Mouse (Mus musculus): ENCODE data around the gene Hlcs. TPM values are rescaled to one million over a fixed set of nuclear protein-coding genes. Genes with fewer than 3 reads are reported as not detected.

Gene Hlcs
- polyA plus RNA-seq, 1 experiment from 2014 or later = 8.0 TPM

GRCm38 (mm10) chr16:94150125-94151103 lies 163.0 kb downstream of the Hlcs start:
- peaks cover 33% of the 10 kb centered on the region for H3K27me3 ChIP-seq
- ATAC-seq (ENCODE audit: low FRiP score) = no peak
- no peaks in the 10 kb centered on the region for H3K9me3 ChIP-seq
- H3K36me3 ChIP-seq = no peaks in the 10 kb centered on the region
- peaks cover 19% of the 10 kb centered on the region for H3K4me1 ChIP-seq (replicated peaks)
- WGBS = 75% methylated on average over 15 of the region's 15 CpGs
- no peak overlapping the region for H3K4me2 ChIP-seq
- H3K9ac ChIP-seq = no peak overlapping the region
- no peak overlapping the region for H3K4me3 ChIP-seq
- no peak overlapping the region for H3K27ac ChIP-seq

- 0 out of 2 replicates have a peak overlapping the region, but pooled peaks have one; percentile 8 for H3K4me2 ChIP-seq
- H3K9me3 ChIP-seq = no peaks in the 10 kb centered on the region
- H3K27ac ChIP-seq = no peak overlapping the region
- H3K9ac ChIP-seq = no peak overlapping the region
- peaks cover 30% of the 10 kb centered on the region for H3K27me3 ChIP-seq
- H3K4me3 ChIP-seq = no peak overlapping the region
- no peak for ATAC-seq (ENCODE audit: low FRiP score)
- H3K36me3 ChIP-seq = no peaks in the 10 kb centered on the region
- 42% methylated on average over 11 of the region's 11 CpGs for WGBS
- peaks cover 17% of the 10 kb centered on the region for H3K4me1 ChIP-seq (replicated peaks)
Measured at GRCm38 (mm10) chr16:94148139-94148538, 165.2 kb downstream of the Hlcs start.

GRCm38 (mm10) chr16:94143325-94143724 lies 170.0 kb downstream of the Hlcs start:
- no peak overlapping the region for H3K4me2 ChIP-seq
- WGBS = 36% methylated on average over 10 of the region's 10 CpGs
- no peak overlapping the region for H3K9ac ChIP-seq
- peaks cover 18% of the 10 kb centered on the region; the same call in 1 of the 2 replicates for H3K27me3 ChIP-seq
- H3K9me3 ChIP-seq = no peaks in the 10 kb centered on the region
- peaks cover 2% of the 10 kb centered on the region; the same call in 1 of the 2 replicates for H3K36me3 ChIP-seq
- no peak overlapping the region for H3K27ac ChIP-seq
- H3K4me3 ChIP-seq = no peak overlapping the region
- ATAC-seq (ENCODE audit: low FRiP score) = no peak
- peaks cover 18% of the 10 kb centered on the region for H3K4me1 ChIP-seq (replicated peaks)

GRCm38 (mm10) chr16:94140746-94141145 lies 172.6 kb downstream of the Hlcs start:
- no peak for ATAC-seq (ENCODE audit: low FRiP score)
- Histone ChIP-seq H3K36me3 (peaks cover 6% of the 10 kb centered on the region; the same call in 1 of the 2 replicates), H3K4me2 (no peak overlapping the region), H3K9ac (no peak overlapping the region), H3K27me3 (peaks cover 15% of the 10 kb centered on the region; the same call in 1 of the 2 replicates), H3K27ac (no peak overlapping the region), H3K4me3 (no peak overlapping the region), H3K4me1 (replicated peaks) (peaks cover 13% of the 10 kb centered on the region), H3K9me3 (no peaks in the 10 kb centered on the region)
- 80% methylated on average over 10 of the region's 10 CpGs for WGBS

GRCm38 (mm10) chr16:94134218-94134617 lies 179.2 kb downstream of the Hlcs start:
- no peak overlapping the region for H3K9ac ChIP-seq
- H3K27me3 ChIP-seq = peaks cover 23% of the 10 kb centered on the region
- WGBS = 89% methylated on average over 10 of the region's 10 CpGs
- no peaks in the 10 kb centered on the region for H3K4me1 ChIP-seq (replicated peaks)
- no peaks in the 10 kb centered on the region for H3K9me3 ChIP-seq
- no peak overlapping the region for H3K27ac ChIP-seq
- peaks cover 6% of the 10 kb centered on the region; the same call in 1 of the 2 replicates for H3K36me3 ChIP-seq
- no peak overlapping the region for H3K4me3 ChIP-seq
- H3K4me2 ChIP-seq = no peak overlapping the region
- ATAC-seq (ENCODE audit: low FRiP score) = no peak

- H3K4me2 ChIP-seq = no peak overlapping the region
- no peaks in the 10 kb centered on the region for H3K9me3 ChIP-seq
- peaks cover 73% of the 10 kb centered on the region for H3K27me3 ChIP-seq
- no peak for ATAC-seq (ENCODE audit: low FRiP score)
- peaks cover 25% of the 10 kb centered on the region for H3K4me1 ChIP-seq (replicated peaks)
- 18% methylated on average over 2 of the region's 2 CpGs for WGBS
- no peak overlapping the region for H3K27ac ChIP-seq
- no peak overlapping the region for H3K9ac ChIP-seq
- H3K4me3 ChIP-seq = no peak overlapping the region
- H3K36me3 ChIP-seq = no peaks in the 10 kb centered on the region
Measured at GRCm38 (mm10) chr16:94128236-94128835, 185.0 kb downstream of the Hlcs start.

- Histone ChIP-seq H3K4me3 (no peak overlapping the region), H3K27me3 (peaks cover 86% of the 10 kb centered on the region), H3K4me2 (peak overlapping the region; percentile 91; the same call in 1 of the 2 replicates), H3K27ac (no peak overlapping the region), H3K36me3 (no peaks in the 10 kb centered on the region), H3K9ac (no peak overlapping the region), H3K4me1 (replicated peaks) (peaks cover 25% of the 10 kb centered on the region), H3K9me3 (no peaks in the 10 kb centered on the region)
- ATAC-seq (ENCODE audit: low FRiP score) = no peak
- 26% methylated on average over 9 of the region's 9 CpGs for WGBS
Measured at GRCm38 (mm10) chr16:94126200-94126599, 187.2 kb downstream of the Hlcs start.

GRCm38 (mm10) chr16:94125172-94125981 lies 188.0 kb downstream of the Hlcs start:
- peak; percentile 73 for ATAC-seq (ENCODE audit: low FRiP score)
- Histone ChIP-seq H3K27ac (no peak overlapping the region), H3K4me1 (replicated peaks) (peaks cover 25% of the 10 kb centered on the region), H3K27me3 (peaks cover 87% of the 10 kb centered on the region), H3K4me2 (peak overlapping the region; percentile 91), H3K4me3 (peak overlapping the region; percentile 50), H3K9me3 (no peaks in the 10 kb centered on the region), H3K9ac (peak overlapping the region; percentile 79), H3K36me3 (no peaks in the 10 kb centered on the region)
- WGBS = under 1% methylated on average over 80 of the region's 83 CpGs

- Histone ChIP-seq H3K36me3 (no peaks in the 10 kb centered on the region), H3K9me3 (no peaks in the 10 kb centered on the region), H3K27ac (no peak overlapping the region), H3K4me1 (replicated peaks) (peaks cover 20% of the 10 kb centered on the region), H3K27me3 (peaks cover 86% of the 10 kb centered on the region), H3K4me3 (no peak overlapping the region), H3K9ac (no peak overlapping the region), H3K4me2 (no peak overlapping the region)
- WGBS = 63% methylated on average over 11 of the region's 11 CpGs
- no peak for ATAC-seq (ENCODE audit: low FRiP score)
Measured at GRCm38 (mm10) chr16:94123247-94123646, 190.1 kb downstream of the Hlcs start.

GRCm38 (mm10) chr16:94122347-94122746 lies 191.0 kb downstream of the Hlcs start:
- H3K9ac ChIP-seq = no peak overlapping the region
- no peaks in the 10 kb centered on the region for H3K9me3 ChIP-seq
- H3K4me3 ChIP-seq = no peak overlapping the region
- peaks cover 86% of the 10 kb centered on the region for H3K27me3 ChIP-seq
- H3K27ac ChIP-seq = no peak overlapping the region
- ATAC-seq (ENCODE audit: low FRiP score) = no peak
- peaks cover 15% of the 10 kb centered on the region for H3K4me1 ChIP-seq (replicated peaks)
- H3K36me3 ChIP-seq = no peaks in the 10 kb centered on the region
- 89% methylated on average over 3 of the region's 3 CpGs for WGBS
- no peak overlapping the region for H3K4me2 ChIP-seq

- H3K4me3 ChIP-seq = no peak overlapping the region
- H3K27me3 ChIP-seq = peaks cover 72% of the 10 kb centered on the region
- H3K27ac ChIP-seq = no peak overlapping the region
- no peak overlapping the region for H3K9ac ChIP-seq
- no peaks in the 10 kb centered on the region for H3K36me3 ChIP-seq
- no peak overlapping the region for H3K4me2 ChIP-seq
- no peaks in the 10 kb centered on the region for H3K4me1 ChIP-seq (replicated peaks)
- 100% methylated on average over 1 of the region's 1 CpGs for WGBS
- no peaks in the 10 kb centered on the region for H3K9me3 ChIP-seq
- ATAC-seq (ENCODE audit: low FRiP score) = no peak
Measured at GRCm38 (mm10) chr16:94118394-94118793, 195.0 kb downstream of the Hlcs start.

- no peaks in the 10 kb centered on the region for H3K9me3 ChIP-seq
- H3K27me3 ChIP-seq = peaks cover 65% of the 10 kb centered on the region
- no peak overlapping the region for H3K9ac ChIP-seq
- H3K4me1 ChIP-seq (replicated peaks) = no peaks in the 10 kb centered on the region
- 65% methylated on average over 6 of the region's 6 CpGs for WGBS
- no peak overlapping the region for H3K4me3 ChIP-seq
- no peak overlapping the region for H3K4me2 ChIP-seq
- H3K27ac ChIP-seq = no peak overlapping the region
- no peak for ATAC-seq (ENCODE audit: low FRiP score)
- no peaks in the 10 kb centered on the region for H3K36me3 ChIP-seq
Measured at GRCm38 (mm10) chr16:94117333-94117732, 196.0 kb downstream of the Hlcs start.
